Mouse (Mus musculus) embryonic facial prominence, embryonic 11.5 days (tissue): ENCODE results near the gene Cldn13. TPM values are rescaled to one million over a fixed set of nuclear protein-coding genes. Genes with fewer than 3 reads are reported as not detected.

Source experiments
- ATAC-seq: fragments of 200-750 bp; cut with Nextera tagmentation; replicated peaks from 2 replicates; pipeline ENCODE4 v1.8.0; 2017; ENCODE audit warnings: low read depth; ENCODE audit not compliant: insufficient number of reproducible peaks, low FRiP score, low TSS enrichment
- DNase-seq: peaks from one replicate; pipeline ENCODE4 v3.0.0-alpha.2; 2015; ENCODE audit warnings: low spot score
- H3K27ac ChIP-seq: fragments of 300-500 bp; sonication (generic); replicated peaks from 2 replicates; pipeline ENCODE4 v1.5.1; 2014; ENCODE audit warnings: mild to moderate bottlenecking, low read depth, low read length, control low read depth
- H3K27me3 ChIP-seq: fragments of 300-500 bp; sonication (generic); 2 replicates; pipeline ENCODE4 v1.6.1; 2014; ENCODE audit warnings: mild to moderate bottlenecking, low read length, moderate library complexity, mixed read lengths; ENCODE audit not compliant: control insufficient read depth, insufficient read depth
- H3K36me3 ChIP-seq: fragments of 300-500 bp; sonication (generic); replicated peaks from 2 replicates; pipeline ENCODE4 v1.6.1; 2014; ENCODE audit warnings: low read depth, mild to moderate bottlenecking, low read length, moderate library complexity, mixed read lengths; ENCODE audit not compliant: control insufficient read depth, insufficient read depth
- H3K4me1 ChIP-seq: fragments of 300-500 bp; sonication (generic); 2 replicates; pipeline ENCODE4 v1.6.1; 2014; ENCODE audit warnings: low read length, mixed read lengths; ENCODE audit not compliant: control insufficient read depth, insufficient read depth
- H3K4me2 ChIP-seq: fragments of 300-500 bp; sonication (generic); 2 replicates; pipeline ENCODE4 v1.6.1; 2014; ENCODE audit warnings: low read depth, mild to moderate bottlenecking, control low read depth, low read length, moderate library complexity
- H3K4me3 ChIP-seq: fragments of 300-500 bp; sonication (generic); 2 replicates; pipeline ENCODE4 v1.5.1; 2014; ENCODE audit warnings: low read depth, low read length, control low read depth
- H3K9ac ChIP-seq: fragments of 300-500 bp; sonication (generic); replicated peaks from 2 replicates; pipeline ENCODE4 v1.6.1; 2014; ENCODE audit warnings: mild to moderate bottlenecking, control low read depth, low read length
- H3K9me3 ChIP-seq: fragments of 300-500 bp; sonication (generic); replicated peaks from 2 replicates; pipeline ENCODE4 v1.6.1; 2016; ENCODE audit warnings: mild to moderate bottlenecking, low read length, inconsistent platforms, mixed read lengths; ENCODE audit not compliant: control insufficient read depth
- WGBS: fragments of 180-500 bp; shearing (Covaris S2); extraction: QIAGEN DNeasy Blood & Tissue Kit; methylation state at CpG from one replicate; pipeline ENCODE4 v1.1.7; 2014; 5-methylcytosine and 5-hydroxymethylcytosine counted together
- polyA plus RNA-seq: library from polyadenylated mRNA; unstranded; fragments of >200 nt; fragmentation: Nextera tagmentation; extraction: Ambion mirVana; gene quantifications from 2 replicates; pipeline ENCODE4 v1.2.1, GENCODE M21; 2014

Cldn13 gene
- polyA plus RNA-seq, 1 experiment from 2014 or later = 3.6 TPM

GRCm38 (mm10) chr5:134901012-134901643 lies 14.2 kb downstream of the Cldn13 start:
- WGBS = 33% methylated on average over 12 of the region's 12 CpGs
- H3K4me1 ChIP-seq = no peaks in the 10 kb centered on the region
- no peaks in the 10 kb centered on the region for H3K36me3 ChIP-seq
- no peak overlapping the region for H3K9ac ChIP-seq
- DNase-seq = peak; percentile 78
- H3K4me2 ChIP-seq = no peak overlapping the region
- no peak overlapping the region for H3K27ac ChIP-seq
- no peak for ATAC-seq
- H3K27me3 ChIP-seq = no peaks in the 10 kb centered on the region
- no peaks in the 10 kb centered on the region for H3K9me3 ChIP-seq
- H3K4me3 ChIP-seq = no peak overlapping the region

- Histone ChIP-seq H3K4me2 (no peak overlapping the region), H3K36me3 (no peaks in the 10 kb centered on the region), H3K27me3 (no peaks in the 10 kb centered on the region), H3K4me1 (no peaks in the 10 kb centered on the region), H3K9ac (no peak overlapping the region), H3K27ac (no peak overlapping the region), H3K4me3 (no peak overlapping the region), H3K9me3 (no peaks in the 10 kb centered on the region)
- DNase-seq = no peak
- WGBS = 59% methylated on average over 17 of the region's 17 CpGs
- ATAC-seq = no peak
These were observed 17.7 kb downstream of the Cldn13 start for GRCm38 (mm10) chr5:134897596-134897995.

- 82% methylated on average over 8 of the region's 8 CpGs for WGBS
- DNase-seq (no peak), ATAC-seq (no peak)
- Histone ChIP-seq H3K4me1 (no peaks in the 10 kb centered on the region), H3K27me3 (no peaks in the 10 kb centered on the region), H3K9ac (no peak overlapping the region), H3K27ac (no peak overlapping the region), H3K4me3 (no peak overlapping the region), H3K9me3 (no peaks in the 10 kb centered on the region), H3K4me2 (no peak overlapping the region), H3K36me3 (no peaks in the 10 kb centered on the region)
These were observed 18.4 kb downstream of the Cldn13 start for GRCm38 (mm10) chr5:134896965-134897364.

GRCm38 (mm10) chr5:134895291-134895690 lies 20.0 kb downstream of the Cldn13 start:
- Histone ChIP-seq H3K9me3 (no peaks in the 10 kb centered on the region), H3K27ac (no peak overlapping the region), H3K9ac (no peak overlapping the region), H3K27me3 (no peaks in the 10 kb centered on the region), H3K4me1 (no peaks in the 10 kb centered on the region), H3K4me3 (no peak overlapping the region), H3K36me3 (no peaks in the 10 kb centered on the region), H3K4me2 (no peak overlapping the region)
- DNase-seq (peak; percentile 85), ATAC-seq (peak; percentile 68; the same call in 1 of the 2 replicates)
- 27% methylated on average over 8 of the region's 8 CpGs for WGBS

- Histone ChIP-seq H3K27me3 (no peaks in the 10 kb centered on the region), H3K36me3 (no peaks in the 10 kb centered on the region), H3K9me3 (no peaks in the 10 kb centered on the region), H3K4me3 (no peak overlapping the region), H3K9ac (no peak overlapping the region), H3K27ac (no peak overlapping the region), H3K4me2 (no peak overlapping the region), H3K4me1 (no peaks in the 10 kb centered on the region)
- ATAC-seq (no peak), DNase-seq (no peak)
- WGBS = 83% methylated on average over 5 of the region's 5 CpGs
These were observed 22.6 kb downstream of the Cldn13 start for GRCm38 (mm10) chr5:134892717-134893116.

GRCm38 (mm10) chr5:134891552-134891951 lies 23.8 kb downstream of the Cldn13 start:
- Histone ChIP-seq H3K36me3 (no peaks in the 10 kb centered on the region), H3K9me3 (no peaks in the 10 kb centered on the region), H3K27me3 (no peaks in the 10 kb centered on the region), H3K9ac (no peak overlapping the region), H3K4me3 (no peak overlapping the region), H3K4me1 (no peaks in the 10 kb centered on the region), H3K4me2 (no peak overlapping the region), H3K27ac (no peak overlapping the region)
- no peak for ATAC-seq
- WGBS = 80% methylated on average over 8 of the region's 8 CpGs
- no peak for DNase-seq

GRCm38 (mm10) chr5:134890601-134891054 lies 24.7 kb downstream of the Cldn13 start:
- no peak for DNase-seq
- ATAC-seq = no peak
- H3K27ac ChIP-seq = no peak overlapping the region
- H3K27me3 ChIP-seq = no peaks in the 10 kb centered on the region
- H3K9me3 ChIP-seq = no peaks in the 10 kb centered on the region
- WGBS = 66% methylated on average over 6 of the region's 6 CpGs
- no peaks in the 10 kb centered on the region for H3K36me3 ChIP-seq
- H3K4me3 ChIP-seq = no peak overlapping the region
- no peaks in the 10 kb centered on the region for H3K4me1 ChIP-seq
- no peak overlapping the region for H3K4me2 ChIP-seq
- no peak overlapping the region for H3K9ac ChIP-seq

GRCm38 (mm10) chr5:134888505-134888904 lies 26.8 kb downstream of the Cldn13 start:
- no peak overlapping the region for H3K4me3 ChIP-seq
- H3K4me1 ChIP-seq = no peaks in the 10 kb centered on the region
- H3K27ac ChIP-seq = no peak overlapping the region
- no peak for DNase-seq
- ATAC-seq = no peak
- no peaks in the 10 kb centered on the region for H3K36me3 ChIP-seq
- WGBS = 87% methylated on average over 7 of the region's 7 CpGs
- no peak overlapping the region for H3K9ac ChIP-seq
- H3K9me3 ChIP-seq = no peaks in the 10 kb centered on the region
- no peak overlapping the region for H3K4me2 ChIP-seq
- H3K27me3 ChIP-seq = no peaks in the 10 kb centered on the region
